Mouse (Mus musculus): Measurements from ENCODE around the gene Gdf10. TPM values are rescaled to one million over a fixed set of nuclear protein-coding genes. Genes with fewer than 3 reads are reported as not detected.

Gene Gdf10
- polyA plus RNA-seq, 2 experiments: 3.7 to 4.9 TPM

GRCm38 (mm10) chr14:33885466-33885865 lies 37.9 kb upstream of the Gdf10 start:
- no peak overlapping the region for H3K4me2 ChIP-seq (ENCODE audit: low read depth)
- 64% methylated on average over 11 of the region's 11 CpGs for WGBS (ENCODE audit: insufficient replicate concordance)
- H3K36me3 ChIP-seq (replicated peaks; ENCODE audit: control insufficient read depth, insufficient read depth, low read depth): no peaks in the 10 kb centered on the region
- no peaks in the 10 kb centered on the region for H3K27me3 ChIP-seq (ENCODE audit: control insufficient read depth, insufficient read depth, low read length)
- ATAC-seq (ENCODE audit: insufficient read depth): no peak
- no peak overlapping the region for H3K4me3 ChIP-seq (ENCODE audit: insufficient read depth in 1 of 2, low read depth in 2 of 2, low read length in 2 of 2)
- no peaks in the 10 kb centered on the region for H3K9me3 ChIP-seq (ENCODE audit: control insufficient read depth, low read length)
- H3K9ac ChIP-seq (replicated peaks): no peak overlapping the region
- no peaks in the 10 kb centered on the region for H3K4me1 ChIP-seq (replicated peaks; ENCODE audit: control insufficient read depth in 2 of 2, insufficient read depth in 2 of 2, low read length in 1 of 2)
- TF ChIP-seq EP300 (IDR thresholded peaks at IDR 0.05; ENCODE audit: low read depth): no peak
- TF ChIP-seq CTCF (IDR thresholded peaks at IDR 0.05; ENCODE audit: low read depth): no peak
- H3K27ac ChIP-seq: no peak overlapping the region
- no peak for DNase-seq (ENCODE audit: low read depth in 3 of 3, low spot score in 3 of 3)

- no peak for ATAC-seq (ENCODE audit: insufficient read depth)
- TF ChIP-seq EP300 (IDR thresholded peaks at IDR 0.05; ENCODE audit: low read depth) (no peak), CTCF (IDR thresholded peaks at IDR 0.05; ENCODE audit: low read depth) (no peak)
- Histone ChIP-seq H3K4me3 (ENCODE audit: insufficient read depth in 1 of 2, low read depth in 2 of 2, low read length in 2 of 2) (no peak overlapping the region), H3K4me2 (ENCODE audit: low read depth) (no peak overlapping the region), H3K9me3 (ENCODE audit: control insufficient read depth, low read length) (no peaks in the 10 kb centered on the region), H3K27ac (no peak overlapping the region), H3K4me1 (replicated peaks; ENCODE audit: control insufficient read depth in 2 of 2, insufficient read depth in 2 of 2, low read length in 1 of 2) (no peaks in the 10 kb centered on the region), H3K27me3 (ENCODE audit: control insufficient read depth, insufficient read depth, low read length) (no peaks in the 10 kb centered on the region), H3K9ac (replicated peaks) (no peak overlapping the region), H3K36me3 (replicated peaks; ENCODE audit: control insufficient read depth, insufficient read depth, low read depth) (no peaks in the 10 kb centered on the region)
- WGBS (ENCODE audit: insufficient replicate concordance): 54% methylated on average over 11 of the region's 11 CpGs
- DNase-seq (ENCODE audit: low read depth in 3 of 3, low spot score in 3 of 3): no peak
Observed at GRCm38 (mm10) chr14:33888387-33889035, 34.9 kb upstream of the Gdf10 start.

DNA sequence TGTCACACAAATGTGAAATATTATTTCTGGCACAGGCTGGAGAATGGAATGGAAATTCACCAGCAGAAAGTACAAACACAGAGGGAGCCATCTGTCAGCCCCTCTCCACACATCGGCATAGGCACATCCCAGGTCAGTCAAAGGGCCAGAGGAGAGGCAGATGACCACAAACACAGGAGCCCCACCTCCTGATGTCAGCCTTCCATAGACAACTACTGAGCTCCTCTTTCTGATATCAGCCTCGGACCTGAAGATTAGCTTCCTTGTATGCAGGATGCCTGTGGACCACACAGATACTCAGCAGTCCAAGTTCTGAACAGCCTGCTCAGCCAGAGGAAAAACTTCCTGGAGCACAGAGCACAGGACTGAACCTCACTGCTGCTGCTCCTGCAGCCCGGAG lies 33.4 kb upstream of the Gdf10 start:
- Histone ChIP-seq H3K27ac (no peak overlapping the region), H3K4me2 (ENCODE audit: low read depth) (no peak overlapping the region), H3K9me3 (ENCODE audit: control insufficient read depth, low read length) (no peaks in the 10 kb centered on the region), H3K4me1 (replicated peaks; ENCODE audit: control insufficient read depth in 2 of 2, insufficient read depth in 2 of 2, low read length in 1 of 2) (no peaks in the 10 kb centered on the region), H3K27me3 (ENCODE audit: control insufficient read depth, insufficient read depth, low read length) (no peaks in the 10 kb centered on the region), H3K9ac (replicated peaks) (no peak overlapping the region), H3K36me3 (replicated peaks; ENCODE audit: control insufficient read depth, insufficient read depth, low read depth) (no peaks in the 10 kb centered on the region), H3K4me3 (ENCODE audit: insufficient read depth in 1 of 2, low read depth in 2 of 2, low read length in 2 of 2) (no peak overlapping the region)
- 40% methylated on average over 3 of the region's 3 CpGs for WGBS (ENCODE audit: insufficient replicate concordance)
- ATAC-seq (ENCODE audit: insufficient read depth) (no peak), DNase-seq (ENCODE audit: low read depth in 3 of 3, low spot score in 3 of 3) (no peak)
- TF ChIP-seq EP300 (IDR thresholded peaks at IDR 0.05; ENCODE audit: low read depth): no peak
- TF ChIP-seq CTCF (IDR thresholded peaks at IDR 0.05; ENCODE audit: low read depth): no peak

DNA sequence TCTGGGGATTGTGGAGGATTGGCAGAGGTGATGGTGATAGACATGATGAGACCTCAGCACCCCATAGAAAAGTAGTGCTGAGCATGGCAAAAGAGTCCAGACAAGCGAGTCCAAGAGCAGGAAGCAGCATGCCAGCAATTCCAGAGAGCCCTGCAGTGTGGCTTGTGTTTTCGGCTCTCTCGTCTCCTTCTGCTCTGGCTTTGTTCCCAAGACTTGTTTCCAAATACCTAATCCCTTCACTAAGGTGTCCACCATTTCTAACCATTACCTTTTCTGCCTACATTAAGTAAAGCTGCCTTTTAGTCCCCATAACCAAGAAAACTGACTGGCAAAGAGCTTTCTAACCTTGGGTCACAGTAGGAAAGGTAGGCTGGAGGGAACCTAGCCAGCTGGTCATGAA lies 31.9 kb upstream of the Gdf10 start:
- no peak overlapping the region for H3K27ac ChIP-seq
- no peak overlapping the region for H3K4me3 ChIP-seq (ENCODE audit: insufficient read depth in 1 of 2, low read depth in 2 of 2, low read length in 2 of 2)
- no peak overlapping the region for H3K9ac ChIP-seq (replicated peaks)
- H3K36me3 ChIP-seq (replicated peaks; ENCODE audit: control insufficient read depth, insufficient read depth, low read depth): no peaks in the 10 kb centered on the region
- H3K27me3 ChIP-seq (ENCODE audit: control insufficient read depth, insufficient read depth, low read length): no peaks in the 10 kb centered on the region
- ATAC-seq (ENCODE audit: insufficient read depth) (no peak), DNase-seq (ENCODE audit: low read depth in 3 of 3, low spot score in 3 of 3) (no peak)
- WGBS (ENCODE audit: insufficient replicate concordance): 48% methylated on average over 3 of the region's 3 CpGs
- TF ChIP-seq EP300 (IDR thresholded peaks at IDR 0.05; ENCODE audit: low read depth) (no peak), CTCF (IDR thresholded peaks at IDR 0.05; ENCODE audit: low read depth) (no peak)
- no peak overlapping the region for H3K4me2 ChIP-seq (ENCODE audit: low read depth)
- H3K9me3 ChIP-seq (ENCODE audit: control insufficient read depth, low read length): no peaks in the 10 kb centered on the region
- 0 out of 4 replicates have a peak, but pooled peaks cover 0 to under 1% of the 10 kb centered on the region in 2 experiments for H3K4me1 ChIP-seq (replicated peaks; ENCODE audit: control insufficient read depth in 2 of 2, insufficient read depth in 2 of 2, low read length in 1 of 2)

DNA sequence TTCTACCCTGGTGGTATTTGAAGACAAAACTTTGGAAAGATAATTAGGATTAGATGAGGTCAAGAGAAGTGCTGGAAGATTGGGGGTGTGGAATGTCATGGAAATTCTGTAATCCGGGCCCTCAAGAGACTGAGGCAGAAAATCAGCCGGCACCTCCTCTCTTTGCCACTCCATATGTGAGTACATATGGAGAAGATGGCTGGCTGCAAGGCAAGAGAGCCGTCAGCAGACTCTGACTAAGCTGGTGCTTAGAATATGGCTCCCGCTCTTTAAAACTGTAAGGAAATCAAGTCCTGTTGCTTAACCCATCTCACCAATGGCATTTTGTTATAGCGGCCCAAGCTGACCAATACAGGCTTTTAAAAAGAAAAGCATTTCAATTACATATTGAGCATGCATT lies 27.6 kb upstream of the Gdf10 start:
- Histone ChIP-seq H3K27ac (no peak overlapping the region), H3K9me3 (ENCODE audit: control insufficient read depth, low read length) (no peaks in the 10 kb centered on the region)
- DNase-seq (ENCODE audit: low read depth in 3 of 3, low spot score in 3 of 3): no peak

More for the DNA sequence above, 27.6 kb upstream of the Gdf10 start:
- Histone ChIP-seq H3K4me3 (ENCODE audit: insufficient read depth in 1 of 2, low read depth in 2 of 2, low read length in 2 of 2) (no peak overlapping the region), H3K36me3 (replicated peaks; ENCODE audit: control insufficient read depth, insufficient read depth, low read depth) (no peaks in the 10 kb centered on the region), H3K4me1 (replicated peaks; ENCODE audit: control insufficient read depth in 2 of 2, insufficient read depth in 2 of 2, low read length in 1 of 2) (0 out of 4 replicates have a peak, but pooled peaks cover 0 to 4% of the 10 kb centered on the region in 2 experiments), H3K9ac (replicated peaks) (no peak overlapping the region), H3K27me3 (ENCODE audit: control insufficient read depth, insufficient read depth, low read length) (no peaks in the 10 kb centered on the region), H3K4me2 (ENCODE audit: low read depth) (no peak overlapping the region)
- ATAC-seq (ENCODE audit: insufficient read depth): no peak
- 71% methylated on average over 5 of the region's 5 CpGs for WGBS (ENCODE audit: insufficient replicate concordance)
- TF ChIP-seq EP300 (IDR thresholded peaks at IDR 0.05; ENCODE audit: low read depth) (no peak), CTCF (IDR thresholded peaks at IDR 0.05; ENCODE audit: low read depth) (no peak)

All from liver, embryonic 14.5 days (tissue).